Mouse (Mus musculus): ENCODE data around the gene Smtnl2. TPM values are rescaled to one million over a fixed set of nuclear protein-coding genes. Genes with fewer than 3 reads are reported as not detected.

Gene Smtnl2
- polyA plus RNA-seq, 1 experiment from 2014 or later, result 25.7 TPM

DNA sequence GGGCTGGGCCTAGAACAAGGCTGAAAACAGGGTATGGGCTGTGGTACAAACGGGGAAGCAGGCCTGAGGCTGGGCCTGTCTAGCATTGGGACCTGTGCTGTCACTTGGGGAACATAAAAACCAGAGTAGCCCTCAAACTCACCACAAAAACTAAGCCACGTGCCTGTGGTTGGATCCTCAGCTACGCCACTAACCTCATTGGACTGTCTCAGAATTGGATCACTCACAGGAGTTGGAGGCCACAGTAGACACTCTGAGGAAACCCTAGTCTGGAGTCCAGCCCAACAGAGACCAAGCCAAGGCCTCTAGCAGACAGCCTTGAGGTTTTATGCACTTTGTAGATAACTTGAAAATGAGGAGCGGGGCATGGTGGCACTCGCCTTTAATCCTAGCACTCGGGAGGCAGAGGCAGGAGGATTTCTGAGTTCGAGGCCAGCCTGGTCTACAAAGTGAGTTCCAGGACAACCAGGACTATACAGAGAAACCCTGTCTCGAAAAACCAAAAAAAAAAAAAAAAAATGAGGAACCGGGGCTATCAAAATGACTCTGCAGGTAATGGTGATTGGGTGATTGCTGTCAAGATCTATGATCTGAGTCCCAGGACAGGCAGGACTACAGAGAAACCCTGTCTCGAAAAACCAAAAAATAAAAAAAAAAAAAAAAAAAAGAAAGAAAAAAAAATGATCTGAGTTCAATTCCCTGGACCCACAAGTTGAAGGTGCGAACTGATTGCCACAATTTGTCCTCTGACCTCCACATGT lies 10.2 kb upstream of the Smtnl2 start:
- Histone ChIP-seq H3K27ac (no peak overlapping the region), H3K4me2 (no peak overlapping the region), H3K9me3 (no peaks in the 10 kb centered on the region), H3K36me3 (no peaks in the 10 kb centered on the region), H3K4me1 (replicated peaks) (peaks cover 23% of the 10 kb centered on the region), H3K9ac (replicated peaks) (no peak overlapping the region), H3K27me3 (no peaks in the 10 kb centered on the region), H3K4me3 (replicated peaks) (no peak overlapping the region)
- WGBS, result 88% methylated on average over 11 of the region's 11 CpGs
- no peak for ATAC-seq (ENCODE audit: insufficient number of reproducible peaks, insufficient read depth, low FRiP score, low TSS enrichment, low read depth)

GRCm38 (mm10) chr11:72420460-72421122 lies 9.1 kb upstream of the Smtnl2 start:
- Histone ChIP-seq H3K4me3 (replicated peaks) (no peak overlapping the region), H3K36me3 (no peaks in the 10 kb centered on the region)
- 88% methylated on average over 6 of the region's 6 CpGs for WGBS

GRCm38 (mm10) chr11:72419006-72419405 lies 7.5 kb upstream of the Smtnl2 start:
- WGBS, result 85% methylated on average over 6 of the region's 6 CpGs
- H3K4me1 ChIP-seq (replicated peaks), result peaks cover 24% of the 10 kb centered on the region
- H3K27ac ChIP-seq, result no peak overlapping the region
- no peak overlapping the region for H3K9ac ChIP-seq (replicated peaks)
- no peak overlapping the region for H3K4me3 ChIP-seq (replicated peaks)
- no peaks in the 10 kb centered on the region for H3K36me3 ChIP-seq
- H3K4me2 ChIP-seq, result no peak overlapping the region
- no peaks in the 10 kb centered on the region for H3K9me3 ChIP-seq
- H3K27me3 ChIP-seq, result peaks cover 4% of the 10 kb centered on the region; the same call in 1 of the 2 replicates
- ATAC-seq (ENCODE audit: insufficient number of reproducible peaks, insufficient read depth, low FRiP score, low TSS enrichment, low read depth), result no peak

More at GRCm38 (mm10) chr11:72420460-72421122, 9.1 kb upstream of the Smtnl2 start:
- ATAC-seq (ENCODE audit: insufficient number of reproducible peaks, insufficient read depth, low FRiP score, low TSS enrichment, low read depth), result no peak
- no peak overlapping the region for H3K9ac ChIP-seq (replicated peaks)
- H3K27ac ChIP-seq, result no peak overlapping the region
- peaks cover 27% of the 10 kb centered on the region for H3K4me1 ChIP-seq (replicated peaks)
- H3K9me3 ChIP-seq, result no peaks in the 10 kb centered on the region
- H3K4me2 ChIP-seq, result no peak overlapping the region
- no peaks in the 10 kb centered on the region for H3K27me3 ChIP-seq

GRCm38 (mm10) chr11:72418227-72418626 lies 6.7 kb upstream of the Smtnl2 start:
- ATAC-seq (ENCODE audit: insufficient number of reproducible peaks, insufficient read depth, low FRiP score, low TSS enrichment, low read depth), result no peak
- H3K27ac ChIP-seq, result peak overlapping the region; percentile 7; the same call in 1 of the 2 replicates
- 44% methylated on average over 8 of the region's 8 CpGs for WGBS

DNA sequence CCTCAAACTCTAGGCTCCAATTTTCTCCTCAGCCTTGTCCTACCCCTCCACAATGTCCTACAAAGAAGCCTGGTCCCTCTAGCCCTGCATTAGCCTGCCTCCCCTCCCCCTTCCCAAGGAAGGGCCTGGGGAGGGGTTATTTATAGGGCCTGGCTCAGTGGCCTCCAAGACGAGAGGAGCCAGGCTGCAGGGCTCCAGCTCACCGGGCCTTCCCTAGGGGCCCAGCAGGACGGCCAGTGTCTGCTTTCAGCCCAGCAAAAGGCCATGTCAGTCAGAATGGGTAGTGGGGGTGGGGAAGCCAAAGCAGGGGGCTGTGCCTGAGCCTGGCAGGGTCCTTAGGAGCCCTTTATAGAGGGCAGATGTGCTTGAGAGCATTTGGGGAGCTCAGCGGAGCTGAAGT lies 5.9 kb upstream of the Smtnl2 start:
- H3K9me3 ChIP-seq, result no peaks in the 10 kb centered on the region
- H3K36me3 ChIP-seq, result no peaks in the 10 kb centered on the region
- peaks cover 28% of the 10 kb centered on the region for H3K4me1 ChIP-seq (replicated peaks)
- no peak overlapping the region for H3K9ac ChIP-seq (replicated peaks)
- H3K27me3 ChIP-seq, result peaks cover 4% of the 10 kb centered on the region
- peak overlapping the region; percentile 17; the same call in 1 of the 2 replicates for H3K4me2 ChIP-seq
- WGBS, result 10% methylated on average over 4 of the region's 4 CpGs
- no peak overlapping the region for H3K4me3 ChIP-seq (replicated peaks)
- H3K27ac ChIP-seq, result 0 out of 2 replicates have a peak overlapping the region, but pooled peaks have one; percentile 7
- ATAC-seq (ENCODE audit: insufficient number of reproducible peaks, insufficient read depth, low FRiP score, low TSS enrichment, low read depth), result peak; percentile 54; the same call in 1 of the 2 replicates

More at GRCm38 (mm10) chr11:72418227-72418626, 6.7 kb upstream of the Smtnl2 start:
- Histone ChIP-seq H3K27me3 (peaks cover 4% of the 10 kb centered on the region; the same call in 1 of the 2 replicates), H3K9me3 (no peaks in the 10 kb centered on the region), H3K9ac (replicated peaks) (no peak overlapping the region), H3K36me3 (no peaks in the 10 kb centered on the region), H3K4me1 (replicated peaks) (peaks cover 24% of the 10 kb centered on the region), H3K4me3 (replicated peaks) (no peak overlapping the region), H3K4me2 (no peak overlapping the region)

- Histone ChIP-seq H3K27ac (0 out of 2 replicates have a peak overlapping the region, but pooled peaks have one; percentile 7), H3K27me3 (peaks cover 4% of the 10 kb centered on the region)
Observed at GRCm38 (mm10) chr11:72416666-72417065, 5.2 kb upstream of the Smtnl2 start.

DNA sequence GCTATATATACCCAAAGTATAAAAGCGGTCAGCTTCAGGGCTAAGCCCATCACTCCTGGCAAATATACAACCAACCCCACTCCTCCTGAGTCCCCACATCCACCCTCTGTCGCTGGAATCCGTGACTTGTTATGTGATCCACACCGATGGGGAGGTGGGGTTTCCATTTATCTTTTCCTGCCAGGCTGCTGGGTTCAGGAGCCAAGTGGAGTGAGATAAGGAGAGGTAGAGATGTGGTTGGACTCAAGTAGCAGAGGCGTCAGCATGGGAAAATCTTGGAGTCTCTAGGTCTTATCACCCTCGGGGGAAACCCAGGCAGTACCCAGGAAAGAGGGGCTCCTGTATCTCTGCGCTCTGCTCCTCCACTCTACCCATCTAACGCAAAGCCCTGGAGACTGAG lies 3.6 kb upstream of the Smtnl2 start:
- peaks cover 43% of the 10 kb centered on the region for H3K4me1 ChIP-seq (replicated peaks)
- ATAC-seq (ENCODE audit: insufficient number of reproducible peaks, insufficient read depth, low FRiP score, low TSS enrichment, low read depth), result no peak
- no peaks in the 10 kb centered on the region for H3K36me3 ChIP-seq
- H3K4me3 ChIP-seq (replicated peaks), result no peak overlapping the region
- H3K27me3 ChIP-seq, result peaks cover 12% of the 10 kb centered on the region
- H3K4me2 ChIP-seq, result no peak overlapping the region
- no peaks in the 10 kb centered on the region for H3K9me3 ChIP-seq
- H3K9ac ChIP-seq (replicated peaks), result no peak overlapping the region
- no peak overlapping the region for H3K27ac ChIP-seq
- 72% methylated on average over 8 of the region's 8 CpGs for WGBS

More at GRCm38 (mm10) chr11:72416666-72417065, 5.2 kb upstream of the Smtnl2 start:
- WGBS, result 86% methylated on average over 5 of the region's 5 CpGs
- peaks cover 31% of the 10 kb centered on the region for H3K4me1 ChIP-seq (replicated peaks)
- ATAC-seq (ENCODE audit: insufficient number of reproducible peaks, insufficient read depth, low FRiP score, low TSS enrichment, low read depth), result no peak
- no peak overlapping the region for H3K9ac ChIP-seq (replicated peaks)
- H3K4me3 ChIP-seq (replicated peaks), result no peak overlapping the region
- no peaks in the 10 kb centered on the region for H3K9me3 ChIP-seq
- no peak overlapping the region for H3K4me2 ChIP-seq
- no peaks in the 10 kb centered on the region for H3K36me3 ChIP-seq

DNA sequence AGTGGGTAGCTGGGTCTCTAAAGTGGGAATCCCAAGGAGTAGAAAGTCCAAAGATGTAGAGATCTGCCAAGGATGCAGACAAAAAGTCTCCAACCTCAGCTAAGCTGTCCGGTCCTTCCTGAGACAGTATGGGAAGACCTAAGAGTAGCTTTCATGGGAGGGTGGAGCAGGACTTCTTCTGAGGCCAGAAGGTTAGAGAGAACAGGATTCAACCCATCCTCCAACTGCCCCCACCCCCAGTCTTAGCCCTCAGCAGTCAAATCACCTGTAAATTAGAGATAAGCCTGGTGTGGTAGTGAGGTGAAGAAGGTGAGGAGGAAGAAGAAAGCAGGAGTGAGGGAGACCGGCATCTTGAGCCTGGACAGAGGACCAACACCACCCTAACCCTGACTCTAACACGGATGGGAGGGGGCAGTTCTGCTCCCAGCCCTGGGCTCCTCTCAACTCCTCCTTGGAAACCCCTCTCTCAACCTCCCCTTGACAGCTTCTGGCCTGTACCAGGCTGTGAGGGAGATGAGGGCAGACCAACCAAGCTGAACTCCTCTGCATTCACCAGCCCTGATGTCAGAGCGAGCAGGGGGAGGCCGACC lies 2.2 kb upstream of the Smtnl2 start:
- H3K9me3 ChIP-seq, result no peaks in the 10 kb centered on the region
- WGBS, result 59% methylated on average over 5 of the region's 5 CpGs
- no peak overlapping the region for H3K4me2 ChIP-seq
- no peaks in the 10 kb centered on the region for H3K36me3 ChIP-seq
- no peak for ATAC-seq (ENCODE audit: insufficient number of reproducible peaks, insufficient read depth, low FRiP score, low TSS enrichment, low read depth)
- peaks cover 58% of the 10 kb centered on the region for H3K4me1 ChIP-seq (replicated peaks)
- H3K9ac ChIP-seq (replicated peaks), result no peak overlapping the region
- peaks cover 27% of the 10 kb centered on the region for H3K27me3 ChIP-seq
- no peak overlapping the region for H3K4me3 ChIP-seq (replicated peaks)
- no peak overlapping the region for H3K27ac ChIP-seq

DNA sequence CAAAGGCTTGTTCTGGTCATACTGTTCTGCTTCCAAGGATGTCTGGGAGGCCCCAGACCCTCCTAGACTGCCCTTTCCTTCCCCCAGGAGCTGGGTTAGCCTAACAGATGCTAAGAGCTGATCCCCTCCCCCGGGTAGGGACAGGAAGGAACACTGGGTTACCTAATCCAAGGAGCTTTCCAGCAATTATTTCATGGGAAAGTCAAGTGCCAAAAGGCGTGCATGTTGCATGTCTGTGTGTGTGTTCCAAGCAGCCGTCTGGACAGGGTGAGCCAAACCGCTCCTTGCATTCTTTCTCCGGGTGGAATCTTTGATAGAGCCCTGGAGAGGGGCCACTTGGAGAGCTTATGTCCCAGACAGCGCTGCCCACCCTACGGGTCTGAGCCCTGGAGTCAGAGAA lies 1.5 kb upstream of the Smtnl2 start:
- WGBS, result 67% methylated on average over 7 of the region's 7 CpGs
- peaks cover 34% of the 10 kb centered on the region for H3K27me3 ChIP-seq

DNA sequence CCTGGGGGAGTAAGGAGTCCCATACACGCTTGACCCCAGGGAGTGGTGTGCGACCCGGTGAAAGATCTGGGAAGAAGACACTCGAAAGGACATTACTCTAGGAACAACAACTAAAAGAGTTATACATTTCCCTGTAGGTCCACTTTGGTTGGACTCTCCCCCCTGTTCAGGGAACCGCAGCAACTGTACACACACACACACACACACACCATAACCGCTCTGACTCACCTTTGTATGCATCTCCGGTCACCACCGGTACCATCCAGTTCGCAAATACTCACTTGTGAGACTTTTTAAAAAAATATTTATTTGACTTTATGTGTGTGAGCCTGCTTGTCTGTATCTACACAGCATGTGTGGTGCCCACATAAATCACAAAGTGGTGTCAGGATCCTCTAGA lies 432 bp upstream of the Smtnl2 start:
- Histone ChIP-seq H3K9me3 (no peaks in the 10 kb centered on the region), H3K27me3 (peaks cover 45% of the 10 kb centered on the region), H3K36me3 (no peaks in the 10 kb centered on the region), H3K4me1 (replicated peaks) (peaks cover 58% of the 10 kb centered on the region), H3K4me3 (replicated peaks) (peak overlapping the region; percentile 69), H3K27ac (no peak overlapping the region), H3K4me2 (peak overlapping the region; percentile 98), H3K9ac (replicated peaks) (peak overlapping the region; percentile 69; the same call in 1 of the 2 replicates)
- no peak; the same call in 1 of the 2 replicates for ATAC-seq (ENCODE audit: insufficient number of reproducible peaks, insufficient read depth, low FRiP score, low TSS enrichment, low read depth)
- 33% methylated on average over 9 of the region's 9 CpGs for WGBS

More for the DNA sequence above, 1.5 kb upstream of the Smtnl2 start:
- Histone ChIP-seq H3K4me3 (replicated peaks) (no peak overlapping the region), H3K4me2 (no peak overlapping the region), H3K4me1 (replicated peaks) (peaks cover 58% of the 10 kb centered on the region), H3K36me3 (no peaks in the 10 kb centered on the region), H3K27ac (no peak overlapping the region), H3K9me3 (no peaks in the 10 kb centered on the region), H3K9ac (replicated peaks) (no peak overlapping the region)
- no peak for ATAC-seq (ENCODE audit: insufficient number of reproducible peaks, insufficient read depth, low FRiP score, low TSS enrichment, low read depth)

DNA sequence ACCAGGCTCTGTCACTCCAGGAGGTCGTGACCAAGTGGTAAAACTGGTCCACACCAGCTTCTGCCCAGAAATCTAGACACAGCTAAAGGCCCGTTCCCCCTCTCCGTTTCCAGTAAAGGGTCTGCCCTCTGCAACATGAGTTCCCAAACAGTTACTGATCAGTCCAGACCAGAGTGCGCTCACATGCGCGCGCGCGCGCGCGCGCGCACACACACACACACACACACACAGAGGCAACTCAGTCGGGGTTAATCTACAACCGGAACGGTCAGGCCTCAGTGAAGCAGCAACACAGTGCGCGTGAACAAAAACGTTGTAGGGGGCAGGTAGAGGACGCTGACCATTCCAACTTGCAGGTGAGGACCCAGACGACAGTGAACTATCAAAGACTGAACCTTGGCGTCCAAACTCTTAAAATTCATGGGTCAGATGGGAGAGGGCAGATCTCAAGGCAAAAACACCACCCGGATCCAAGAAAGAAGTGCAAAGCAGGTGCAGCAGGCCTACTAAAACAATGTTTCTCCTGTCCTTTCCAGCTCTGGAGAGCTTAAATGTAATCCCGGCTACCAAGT lies 906 bp downstream of the Smtnl2 start:
- peak overlapping the region; percentile 69 for H3K4me3 ChIP-seq (replicated peaks)
- peaks cover 54% of the 10 kb centered on the region for H3K27me3 ChIP-seq
- ATAC-seq (ENCODE audit: insufficient number of reproducible peaks, insufficient read depth, low FRiP score, low TSS enrichment, low read depth), result no peak
- H3K36me3 ChIP-seq, result no peaks in the 10 kb centered on the region
- peaks cover 60% of the 10 kb centered on the region for H3K4me1 ChIP-seq (replicated peaks)
- peak overlapping the region; percentile 98 for H3K4me2 ChIP-seq
- peak overlapping the region; percentile 27; the same call in 1 of the 2 replicates for H3K9ac ChIP-seq (replicated peaks)
- no peaks in the 10 kb centered on the region for H3K9me3 ChIP-seq
- H3K27ac ChIP-seq, result no peak overlapping the region
- WGBS, result 2% methylated on average over 25 of the region's 25 CpGs

All from limb, embryonic 12.5 days (tissue).